ENCODE assay signal across 24 mouse cellular contexts in genomic region chr10:61811987-61812386, GRCm38 (mm10). TPM values are rescaled to one million over a fixed set of nuclear protein-coding genes. Genes with fewer than 3 reads are reported as not detected.
A peak's percentile ranks its signal among the peaks of the same experiment; 100 is the strongest.
DNase-seq lines count a peak whose midpoint lies in the region; ATAC-seq and TF ChIP-seq lines count a peak whose summit lies in the region.
"Had no signal": no experiment of that assay in that cellular context is flagged by ENCODE, and none has a peak within 500 bp of the region (broad histone marks: within the 10 kb centered on the region; RNA-seq: fewer than 3 reads in every experiment).

No protein-coding gene starts in this region.

- no peaks in the 10 kb centered on the region for H3K27me3 ChIP-seq in midbrain, embryonic 11.5 days (ENCODE audit: control insufficient read depth, insufficient read depth, low read length)
- no peaks in the 10 kb centered on the region for H3K27me3 ChIP-seq in midbrain, postnatal 0 days (ENCODE audit: insufficient read depth, low read length)
- H3K27me3 ChIP-seq in embryonic facial prominence, embryonic 14.5 days (replicated peaks; ENCODE audit: control insufficient read depth, insufficient read depth, low read length) = no peaks in the 10 kb centered on the region
- H3K27me3 ChIP-seq in limb, embryonic 11.5 days (ENCODE audit: control insufficient read depth, insufficient read depth, low read length) = no peaks in the 10 kb centered on the region
- H3K27me3 ChIP-seq: forebrain, embryonic 12.5 days; heart, embryonic 13.5 days; hindbrain, embryonic 15.5 days; kidney, embryonic 15.5 days; liver, embryonic 15.5 days; midbrain, embryonic 15.5 days; neural tube, embryonic 15.5 days; Patski had no signal

- no peak for TF ChIP-seq CTCF in midbrain, postnatal 0 days (IDR thresholded peaks at IDR 0.05)

- peak; percentile 75 for DNase-seq in midbrain, embryonic 11.5 days (ENCODE audit: low spot score, missing footprints)
- DNase-seq in midbrain, postnatal 0 days (ENCODE audit: low spot score) = no peak
- peak; percentile 92 for DNase-seq in embryonic facial prominence, embryonic 14.5 days (ENCODE audit: low spot score)
- DNase-seq in limb, embryonic 11.5 days (ENCODE audit: low spot score) = peak; percentile 61
- no peak for DNase-seq in right cerebral cortex, postnatal 4 days
- no peak for DNase-seq in layer of hippocampus, postnatal 36 days
- no peak for DNase-seq in spleen, adult 18-20 months
- DNase-seq: adrenal gland, adult 8-10 months; cerebellum, adult 9-10 months; gastrocnemius, postnatal 10 days; heart, adult 18-20 months; left cerebral cortex, postnatal 4 days; right cerebral cortex, postnatal 25 days had no signal

- WGBS in midbrain, embryonic 11.5 days = 78% methylated on average over 5 of the region's 5 CpGs
- WGBS in midbrain, postnatal 0 days = 71% methylated on average over 5 of the region's 5 CpGs
- WGBS in embryonic facial prominence, embryonic 14.5 days = 19% methylated on average over 5 of the region's 5 CpGs
- 27% methylated on average over 5 of the region's 5 CpGs for whole genome bisulfite sequencing in limb, embryonic 11.5 days

- H3K36me3 ChIP-seq in midbrain, embryonic 11.5 days (ENCODE audit: control insufficient read depth, insufficient read depth, low read length) = no peaks in the 10 kb centered on the region
- no peaks in the 10 kb centered on the region for H3K36me3 ChIP-seq in midbrain, postnatal 0 days (ENCODE audit: insufficient read depth, low read length)
- H3K36me3 ChIP-seq in embryonic facial prominence, embryonic 14.5 days (ENCODE audit: control insufficient read depth, insufficient read depth, low read length) = no peaks in the 10 kb centered on the region
- H3K36me3 ChIP-seq in limb, embryonic 11.5 days (ENCODE audit: control insufficient read depth, insufficient read depth, low read length) = no peaks in the 10 kb centered on the region
- H3K36me3 ChIP-seq: forebrain, embryonic 12.5 days; heart, embryonic 13.5 days; hindbrain, embryonic 15.5 days; kidney, embryonic 15.5 days; liver, embryonic 15.5 days; midbrain, embryonic 15.5 days; neural tube, embryonic 15.5 days had no signal

- no peak overlapping the region for H3K4me3 ChIP-seq in midbrain, embryonic 11.5 days (ENCODE audit: low read depth, low read length)
- H3K4me3 ChIP-seq in midbrain, postnatal 0 days (ENCODE audit: low read depth, low read length) = no peak overlapping the region
- H3K4me3 ChIP-seq in embryonic facial prominence, embryonic 14.5 days (ENCODE audit: low read depth, low read length) = no peak overlapping the region
- no peak overlapping the region for H3K4me3 ChIP-seq in limb, embryonic 11.5 days (ENCODE audit: low read depth, low read length)
- H3K4me3 ChIP-seq: forebrain, embryonic 12.5 days; heart, embryonic 13.5 days; hindbrain, embryonic 15.5 days; kidney, embryonic 15.5 days; liver, embryonic 15.5 days; midbrain, embryonic 15.5 days; neural tube, embryonic 15.5 days had no signal

- H3K4me1 ChIP-seq in midbrain, embryonic 11.5 days (ENCODE audit: control insufficient read depth, insufficient read depth, low read length) = no peaks in the 10 kb centered on the region
- no peaks in the 10 kb centered on the region for H3K4me1 ChIP-seq in midbrain, postnatal 0 days (ENCODE audit: insufficient read depth, low read length)
- peaks cover 10% of the 10 kb centered on the region for H3K4me1 ChIP-seq in embryonic facial prominence, embryonic 14.5 days (ENCODE audit: control insufficient read depth, insufficient read depth, low read length)
- 0 out of 2 replicates have a peak, but pooled peaks cover 5% of the 10 kb centered on the region for H3K4me1 ChIP-seq in limb, embryonic 11.5 days (ENCODE audit: control insufficient read depth, insufficient read depth, low read length)
- H3K4me1 ChIP-seq: forebrain, embryonic 12.5 days; heart, embryonic 13.5 days; hindbrain, embryonic 15.5 days; liver, embryonic 15.5 days; midbrain, embryonic 15.5 days; neural tube, embryonic 15.5 days had no signal

- no peak overlapping the region for H3K9ac ChIP-seq in midbrain, embryonic 11.5 days (ENCODE audit: low read length)
- H3K9ac ChIP-seq in midbrain, postnatal 0 days (replicated peaks; ENCODE audit: low read length, poor library complexity, severe bottlenecking) = no peak overlapping the region
- no peak overlapping the region for H3K9ac ChIP-seq in embryonic facial prominence, embryonic 14.5 days (ENCODE audit: low read depth, low read length)
- H3K9ac ChIP-seq in limb, embryonic 11.5 days (ENCODE audit: low read length) = no peak overlapping the region
- H3K9ac ChIP-seq: forebrain, embryonic 12.5 days; heart, embryonic 13.5 days; hindbrain, embryonic 15.5 days; kidney, embryonic 15.5 days; liver, embryonic 15.5 days; midbrain, embryonic 15.5 days; neural tube, embryonic 15.5 days had no signal

- H3K9me3 ChIP-seq in midbrain, embryonic 11.5 days (ENCODE audit: control insufficient read depth, low read length) = no peaks in the 10 kb centered on the region
- no peaks in the 10 kb centered on the region for H3K9me3 ChIP-seq in midbrain, postnatal 0 days (ENCODE audit: low read length)
- no peaks in the 10 kb centered on the region for H3K9me3 ChIP-seq in embryonic facial prominence, embryonic 14.5 days (ENCODE audit: control insufficient read depth, low read length)
- no peaks in the 10 kb centered on the region; the same call in 1 of the 2 replicates for H3K9me3 ChIP-seq in limb, embryonic 11.5 days (ENCODE audit: control insufficient read depth, low read length)
- H3K9me3 ChIP-seq: forebrain, embryonic 12.5 days; heart, embryonic 13.5 days; hindbrain, embryonic 15.5 days; kidney, embryonic 15.5 days; liver, embryonic 15.5 days; midbrain, embryonic 15.5 days; neural tube, embryonic 15.5 days had no signal

- H3K4me2 ChIP-seq in midbrain, embryonic 11.5 days = no peak overlapping the region
- H3K4me2 ChIP-seq in midbrain, postnatal 0 days (ENCODE audit: low read depth, low read length, poor library complexity, severe bottlenecking) = no peak overlapping the region
- H3K4me2 ChIP-seq in embryonic facial prominence, embryonic 14.5 days (ENCODE audit: low read depth, low read length) = no peak overlapping the region
- no peak overlapping the region for H3K4me2 ChIP-seq in limb, embryonic 11.5 days (ENCODE audit: low read depth, severe bottlenecking)
- H3K4me2 ChIP-seq: forebrain, embryonic 12.5 days; heart, embryonic 13.5 days; hindbrain, embryonic 15.5 days; kidney, embryonic 15.5 days; liver, embryonic 15.5 days; midbrain, embryonic 15.5 days; neural tube, embryonic 15.5 days had no signal

- ATAC-seq in midbrain, embryonic 11.5 days (ENCODE audit: low FRiP score) = no peak
- no peak for ATAC-seq in midbrain, postnatal 0 days (ENCODE audit: low FRiP score)
- ATAC-seq in embryonic facial prominence, embryonic 14.5 days (ENCODE audit: low read depth) = peak; percentile 55; the same call in 1 of the 2 replicates
- ATAC-seq in limb, embryonic 11.5 days (ENCODE audit: insufficient number of reproducible peaks, low FRiP score, low TSS enrichment, low read depth) = no peak
- ATAC-seq: intestine, postnatal 0 days; lung, postnatal 0 days; midbrain, embryonic 15.5 days; Patski had no signal

- H3K27ac ChIP-seq in midbrain, embryonic 11.5 days (ENCODE audit: low read depth, low read length) = no peak overlapping the region
- no peak overlapping the region for H3K27ac ChIP-seq in midbrain, postnatal 0 days (ENCODE audit: low read depth, low read length)
- peak overlapping the region; percentile 84 for H3K27ac ChIP-seq in embryonic facial prominence, embryonic 14.5 days (replicated peaks; ENCODE audit: low read depth, low read length)
- H3K27ac ChIP-seq in limb, embryonic 11.5 days (replicated peaks; ENCODE audit: low read depth, low read length) = peak overlapping the region; percentile 72; the same call in 1 of the 2 replicates
- H3K27ac ChIP-seq: forebrain, embryonic 12.5 days; heart, embryonic 13.5 days; hindbrain, embryonic 15.5 days; kidney, embryonic 15.5 days; liver, embryonic 15.5 days; midbrain, embryonic 15.5 days; neural tube, embryonic 15.5 days; stomach, postnatal 0 days had no signal

RNA-seq across cellular contexts. Expression of gene H2afy2, which starts 28.0 kb away (rescaled TPM):
- 272 and 287 TPM in 2 replicates for polyA plus RNA-seq in midbrain, embryonic 11.5 days (2014; fragmentation: Nextera tagmentation; extraction: Ambion mirVana)
- 116 and 123 TPM in 2 replicates for total RNA-seq in midbrain, postnatal 0 days (2014; rRNA removed)
- 185 and 206 TPM in 2 replicates for polyA plus RNA-seq in midbrain, postnatal 0 days (2015; fragmentation: Nextera tagmentation; extraction: Ambion mirVana)
- 87.2 and 110 TPM in 2 replicates for polyA plus RNA-seq in embryonic facial prominence, embryonic 14.5 days (2014; fragmentation: Nextera tagmentation; extraction: Ambion mirVana)
- 249 and 263 TPM in 2 replicates for polyA plus RNA-seq in limb, embryonic 11.5 days (2014; fragmentation: Nextera tagmentation; extraction: Ambion mirVana)
- total RNA-seq in layer of hippocampus, postnatal 36 days (2021) = 10 to 100 TPM; 13.7 to 14.5 TPM

Comparison
In these comparisons a context has a peak if more than half of its experiments do, and no peak if none do; other contexts are left out.
1. DNase-seq: peak in midbrain, embryonic 11.5 days (single experiment), embryonic facial prominence, embryonic 14.5 days (single experiment) and limb, embryonic 11.5 days (single experiment); none in midbrain, postnatal 0 days (single experiment), right cerebral cortex, postnatal 4 days (single experiment), layer of hippocampus, postnatal 36 days (0 of 2) and spleen, adult 18-20 months (0 of 2).
2. H3K27ac ChIP-seq: peak in embryonic facial prominence, embryonic 14.5 days (single experiment) and limb, embryonic 11.5 days (single experiment); none in midbrain, embryonic 11.5 days (single experiment) and midbrain, postnatal 0 days (single experiment).